Mouse (Mus musculus) neural tube, embryonic 13.5 days (tissue): Measurements from ENCODE around the gene Mrpl14. TPM values are rescaled to one million over a fixed set of nuclear protein-coding genes. Genes with fewer than 3 reads are reported as not detected.

Source experiments
- ATAC-seq: fragments of 200-750 bp; cut with Nextera tagmentation; 2 replicates; pipeline ENCODE4 v1.8.0; 2017; ENCODE audit warnings: low read depth, mild to moderate bottlenecking, moderate TSS enrichment, moderate library complexity
- H3K27ac ChIP-seq: fragments of 300-500 bp; sonication (generic); replicated peaks from 2 replicates; pipeline ENCODE4 v1.5.1; 2015; ENCODE audit warnings: moderate library complexity, mild to moderate bottlenecking, inconsistent platforms
- H3K27me3 ChIP-seq: fragments of 300-500 bp; sonication (generic); 2 replicates; pipeline ENCODE4 v1.6.1; 2015; ENCODE audit warnings: mild to moderate bottlenecking, inconsistent platforms
- H3K36me3 ChIP-seq: fragments of 300-500 bp; sonication (generic); 2 replicates; pipeline ENCODE4 v1.6.1; 2015; ENCODE audit warnings: mild to moderate bottlenecking, inconsistent platforms
- H3K4me1 ChIP-seq: fragments of 300-500 bp; sonication (generic); replicated peaks from 2 replicates; pipeline ENCODE4 v1.6.1; 2015; ENCODE audit warnings: inconsistent platforms
- H3K4me2 ChIP-seq: fragments of 300-500 bp; sonication (generic); 2 replicates; pipeline ENCODE4 v1.6.1; 2015; ENCODE audit warnings: inconsistent platforms, mild to moderate bottlenecking, moderate library complexity
- H3K4me3 ChIP-seq: fragments of 300-500 bp; sonication (generic); 2 replicates; pipeline ENCODE4 v1.5.1; 2015; ENCODE audit warnings: mild to moderate bottlenecking, inconsistent platforms
- H3K9ac ChIP-seq: fragments of 300-500 bp; sonication (generic); 2 replicates; pipeline ENCODE4 v1.6.1; 2015; ENCODE audit warnings: moderate library complexity, mild to moderate bottlenecking, inconsistent platforms
- H3K9me3 ChIP-seq: fragments of 300-500 bp; sonication (generic); 2 replicates; pipeline ENCODE4 v1.6.1; 2016; ENCODE audit warnings: inconsistent platforms
- WGBS: fragments of 180-500 bp; shearing (Covaris S2); methylation state at CpG from one replicate; pipeline ENCODE4 v1.1.7; 2015; 5-methylcytosine and 5-hydroxymethylcytosine counted together
- polyA plus RNA-seq: library from polyadenylated mRNA; unstranded; fragments of >200 nt; fragmentation: Nextera tagmentation; extraction: Ambion mirVana; gene quantifications from 2 replicates; pipeline ENCODE4 v1.2.1, GENCODE M21; 2015

The Mrpl14 gene
- polyA plus RNA-seq, 1 experiment from 2014 or later = 124 TPM

- H3K4me1 ChIP-seq = no peaks in the 10 kb centered on the region
- H3K9ac ChIP-seq = no peak overlapping the region
- ATAC-seq = no peak
- H3K9me3 ChIP-seq = no peaks in the 10 kb centered on the region
- no peak overlapping the region for H3K4me2 ChIP-seq
- 91% methylated on average over 2 of the region's 2 CpGs for WGBS
- H3K36me3 ChIP-seq = no peaks in the 10 kb centered on the region
- H3K27me3 ChIP-seq = no peaks in the 10 kb centered on the region
- no peak overlapping the region for H3K27ac ChIP-seq
- no peak overlapping the region for H3K4me3 ChIP-seq
Measured at GRCm38 (mm10) chr17:45745629-45746028, 59.5 kb downstream of the Mrpl14 start.

- no peak for ATAC-seq
- no peak overlapping the region for H3K4me3 ChIP-seq
- H3K4me1 ChIP-seq = no peaks in the 10 kb centered on the region
- no peaks in the 10 kb centered on the region for H3K27me3 ChIP-seq
- WGBS = 73% methylated on average over 12 of the region's 12 CpGs
- H3K9me3 ChIP-seq = no peaks in the 10 kb centered on the region
- no peak overlapping the region for H3K9ac ChIP-seq
- H3K36me3 ChIP-seq = no peaks in the 10 kb centered on the region
- no peak overlapping the region for H3K27ac ChIP-seq
- H3K4me2 ChIP-seq = no peak overlapping the region
Measured at GRCm38 (mm10) chr17:45746755-45747154, 60.6 kb downstream of the Mrpl14 start.

- WGBS = 96% methylated on average over 4 of the region's 4 CpGs
- no peaks in the 10 kb centered on the region for H3K27me3 ChIP-seq
- H3K9me3 ChIP-seq = no peaks in the 10 kb centered on the region
Measured at GRCm38 (mm10) chr17:45747293-45747692, 61.2 kb downstream of the Mrpl14 start.

More at GRCm38 (mm10) chr17:45747293-45747692, 61.2 kb downstream of the Mrpl14 start:
- Histone ChIP-seq H3K9ac (no peak overlapping the region), H3K36me3 (no peaks in the 10 kb centered on the region), H3K4me1 (no peaks in the 10 kb centered on the region), H3K4me3 (no peak overlapping the region), H3K27ac (no peak overlapping the region), H3K4me2 (no peak overlapping the region)
- ATAC-seq = no peak

Other genes starting within 250 kb of the Mrpl14 start
- gene Spats1, start 210.9 kb upstream of the Mrpl14 start, polyA plus RNA-seq = 0.62 and 1.5 TPM in 2 replicates
- 17.1 and 18.2 TPM in 2 replicates for gene Aars2, start 179.5 kb upstream of the Mrpl14 start, polyA plus RNA-seq
- gene Tcte1, start 162.9 kb upstream of the Mrpl14 start, polyA plus RNA-seq = 3.3 and 3.6 TPM in 2 replicates
- gene Tmem151b, start 136.6 kb upstream of the Mrpl14 start, polyA plus RNA-seq = 19.4 and 22.6 TPM in 2 replicates
- 5.3 and 5.6 TPM in 2 replicates for gene Nfkbie, start 130.6 kb upstream of the Mrpl14 start, polyA plus RNA-seq
- 75.0 and 84.2 TPM in 2 replicates for gene Slc35b2, start 122.4 kb upstream of the Mrpl14 start, polyA plus RNA-seq
- 1,589 and 1,622 TPM in 2 replicates for gene Hsp90ab1, start 113.1 kb upstream of the Mrpl14 start, polyA plus RNA-seq
- 40.1 and 41.6 TPM in 2 replicates for gene Slc29a1, start 86.7 kb upstream of the Mrpl14 start, polyA plus RNA-seq
- gene Mymx, start 84.2 kb upstream of the Mrpl14 start, polyA plus RNA-seq = 1.6 and 3.6 TPM in 2 replicates
- gene Capn11, start 27.0 kb upstream of the Mrpl14 start, polyA plus RNA-seq = 0.22 and 0.85 TPM in 2 replicates
- 127 and 134 TPM in 2 replicates for gene Tmem63b, start 583 bp downstream of the Mrpl14 start, polyA plus RNA-seq
- not detected in 2 replicates for gene 1600014C23Rik, start 47.5 kb downstream of the Mrpl14 start, polyA plus RNA-seq